Mouse (Mus musculus) kidney, adult 2 months (tissue): ENCODE measurements at regions not wholly inside any gene's neighbourhood (a gene's known extent, or its start where the extent isn't known, plus 50 kb on each side); places are given as distances from the start of the nearest gene placed in this dataset.

ENCODE experiments used
- DNase-seq: peaks from one replicate; pipeline ENCODE4 v3.0.0; 2021
- H3K27ac ChIP-seq: fragments of 200-500 bp; 2 replicates; pipeline ENCODE4 v1.5.1; 2012; ENCODE audit warnings: low read depth, low read length, control low read depth, inconsistent platforms; ENCODE audit not compliant: insufficient read depth
- H3K27me3 ChIP-seq: fragments of 200-500 bp; replicated peaks from 2 replicates; pipeline ENCODE4 v1.6.1; 2012; ENCODE audit warnings: mild to moderate bottlenecking, moderate library complexity, low read length, inconsistent platforms; ENCODE audit not compliant: control insufficient read depth, insufficient read depth
- H3K36me3 ChIP-seq: fragments of 200-500 bp; 2 replicates; pipeline ENCODE4 v1.6.1; 2012; ENCODE audit warnings: mild to moderate bottlenecking, moderate library complexity, low read length, inconsistent platforms; ENCODE audit not compliant: control insufficient read depth, insufficient read depth
- H3K4me1 ChIP-seq: fragments of 200-500 bp; 2 replicates; pipeline ENCODE4 v1.6.1; 2011; ENCODE audit warnings: low read length; ENCODE audit not compliant: control insufficient read depth, insufficient read depth
- H3K4me3 ChIP-seq: fragments of 200-500 bp; 2 replicates; pipeline ENCODE4 v1.5.1; 2011; ENCODE audit warnings: mild to moderate bottlenecking, low read depth, low read length, control low read depth; ENCODE audit not compliant: insufficient read depth
- CTCF ChIP-seq: fragments of 200-500 bp; conservative IDR thresholded peaks from 2 replicates; pipeline ENCODE4 v1.5.1; 2011; ENCODE audit warnings: low read depth, mild to moderate bottlenecking, control low read depth, low read length, moderate library complexity, mixed read lengths; ENCODE audit not compliant: insufficient read depth, insufficient read length
- POLR2A ChIP-seq: fragments of 200-500 bp; IDR thresholded peaks from one replicate; pipeline ENCODE4 v1.6.1; 2011; ENCODE audit warnings: low read depth, low read length, control low read depth
- WGBS: fragments of 180-500 bp; shearing (Covaris S2); methylation state at CpG from one replicate; pipeline ENCODE4 v1.1.7; 2018; 5-methylcytosine and 5-hydroxymethylcytosine counted together

- Histone ChIP-seq H3K36me3 (no peaks in the 10 kb centered on the region), H3K27me3 (no peaks in the 10 kb centered on the region), H3K27ac (no peak overlapping the region), H3K4me3 (no peak overlapping the region), H3K4me1 (no peaks in the 10 kb centered on the region)
- 25% methylated on average over 8 of the region's 8 CpGs for WGBS
- DNase-seq: no peak
- no peak for TF ChIP-seq CTCF
- TF ChIP-seq POLR2A: no peak
These were observed 60.2 kb upstream of the Ap1s2 start for GRCm38 (mm10) chrX:163848510-163849199.

GRCm38 (mm10) chrX:163850915-163851599, 57.8 kb upstream of the Ap1s2 start:
- no peaks in the 10 kb centered on the region for H3K36me3 ChIP-seq
- WGBS: 93% methylated on average over 4 of the region's 4 CpGs
- no peak for DNase-seq
- no peaks in the 10 kb centered on the region for H3K27me3 ChIP-seq
- H3K4me3 ChIP-seq: no peak overlapping the region
- H3K27ac ChIP-seq: no peak overlapping the region
- H3K4me1 ChIP-seq: no peaks in the 10 kb centered on the region
- TF ChIP-seq CTCF (no peak), POLR2A (no peak)

- Histone ChIP-seq H3K4me3 (no peak overlapping the region), H3K4me1 (no peaks in the 10 kb centered on the region), H3K27me3 (no peaks in the 10 kb centered on the region), H3K36me3 (no peaks in the 10 kb centered on the region), H3K27ac (no peak overlapping the region)
- DNase-seq: no peak
- TF ChIP-seq CTCF (no peak), POLR2A (no peak)
- WGBS: 43% methylated on average over 3 of the region's 3 CpGs
These were observed 50.3 kb upstream of the Ap1s2 start for GRCm38 (mm10) chrX:163858494-163858893.
